Mouse (Mus musculus) heart, postnatal 25 days (tissue): Measurements from ENCODE around the gene Lim2. TPM values are rescaled to one million over a fixed set of nuclear protein-coding genes. Genes with fewer than 3 reads are reported as not detected.

ENCODE experiments used
- DNase-seq: peaks from one replicate; pipeline ENCODE4 v3.0.0; 2022; ENCODE audit warnings: low spot score
- intact Hi-C: fragments of 180-260 bp; cut with DNase I; formaldehyde crosslinking; loops from one replicate; pipeline ENCODE4 v1.15.1; 2025
- microRNA-seq: library from miRNA; unstranded; fragments of <30 nt; microRNA quantifications from one replicate; pipeline ENCODE4 v1.2.0, GENCODE M21; 2022
- total RNA-seq, 2 experiments: library from RNA; stranded (reverse); gene quantifications; 2 replicates each; pipeline ENCODE4 v1.2.3; 2021

Lim2 gene
- total RNA-seq, 2 experiments from 2014 or later = not detected

- DNase-seq = no peak
- intact Hi-C loops = no loop called here
These were observed 54.7 kb downstream of the Lim2 start for GRCm38 (mm10) chr7:43482090-43482716.

- no peak for DNase-seq
- intact Hi-C loops = no loop called here
These were observed 55.8 kb downstream of the Lim2 start for GRCm38 (mm10) chr7:43483236-43483635.

Small RNA genes within 50 kb of the gene (microRNA-seq; reads per million reads assigned to microRNA genes)
- 5.6 reads per million, percentile 16 among the genes with 10 or more reads in this experiment for gene Mir7051

Other genes with a start within 250 kb of the Lim2 start
- gene Zfp715, start 114.4 kb upstream of the Lim2 start, total RNA-seq = 10 to 100 TPM; 17.3 to 18.4 TPM
- gene Siglecf, start 76.3 kb upstream of the Lim2 start, total RNA-seq = not detected
- under 1 TPM; 0.13 to 0.14 TPM for gene Siglecg, start 19.5 kb upstream of the Lim2 start, total RNA-seq
- not detected for gene Nkg7, start 9.4 kb downstream of the Lim2 start, total RNA-seq
- gene Cldnd2, start 13.1 kb downstream of the Lim2 start, total RNA-seq = not detected
- 1,000 to 10,000 TPM; 1,293 to 1,340 TPM for gene Etfb, start 16.4 kb downstream of the Lim2 start, total RNA-seq
- gene Gm45233, start 16.5 kb downstream of the Lim2 start, total RNA-seq = under 1 TPM; 0.39 to 0.61 TPM
- 1 to 10 TPM in 1 of 2 experiments, under 1 TPM in 1; 0.81 to 1.8 TPM for gene Vsig10l, start 35.5 kb downstream of the Lim2 start, total RNA-seq
- under 1 TPM; 0.13 to 0.22 TPM for gene Iglon5, start 62.4 kb downstream of the Lim2 start, total RNA-seq
- not detected for gene 4931406B18Rik, start 78.3 kb downstream of the Lim2 start, total RNA-seq
- gene Cd33, start 116.8 kb downstream of the Lim2 start, total RNA-seq = 1 to 10 TPM; 3.2 to 3.4 TPM
- gene Zfp658, start 134.6 kb downstream of the Lim2 start, total RNA-seq = 1 to 10 TPM in 1 of 2 experiments, under 1 TPM in 1; 0.70 to 1.1 TPM
- 1 to 10 TPM; 7.4 to 7.7 TPM for gene Zfp719, start 151.9 kb downstream of the Lim2 start, total RNA-seq
- not detected for gene Zfp819, start 179.5 kb downstream of the Lim2 start, total RNA-seq
- not detected for gene Ceacam18, start 207.0 kb downstream of the Lim2 start, total RNA-seq
- gene Siglece, start 232.5 kb downstream of the Lim2 start, total RNA-seq = 1 to 10 TPM; 1.1 TPM
- gene Ctu1, start 244.3 kb downstream of the Lim2 start, total RNA-seq = 1 to 10 TPM; 3.2 to 3.8 TPM